Mouse (Mus musculus) lung, postnatal 0 days (tissue): Measurements from ENCODE around the gene Hk1.

Source experiments
- CTCF ChIP-seq: IDR thresholded peaks from 2 replicates; pipeline ENCODE4 v1.5.1; 2016; ENCODE audit warnings: antibody characterized with exemption, mild to moderate bottlenecking
- EP300 ChIP-seq: IDR thresholded peaks from 2 replicates; pipeline ENCODE4 v1.6.1; 2016; ENCODE audit warnings: antibody characterized with exemption, mild to moderate bottlenecking, control low read depth

DNA sequence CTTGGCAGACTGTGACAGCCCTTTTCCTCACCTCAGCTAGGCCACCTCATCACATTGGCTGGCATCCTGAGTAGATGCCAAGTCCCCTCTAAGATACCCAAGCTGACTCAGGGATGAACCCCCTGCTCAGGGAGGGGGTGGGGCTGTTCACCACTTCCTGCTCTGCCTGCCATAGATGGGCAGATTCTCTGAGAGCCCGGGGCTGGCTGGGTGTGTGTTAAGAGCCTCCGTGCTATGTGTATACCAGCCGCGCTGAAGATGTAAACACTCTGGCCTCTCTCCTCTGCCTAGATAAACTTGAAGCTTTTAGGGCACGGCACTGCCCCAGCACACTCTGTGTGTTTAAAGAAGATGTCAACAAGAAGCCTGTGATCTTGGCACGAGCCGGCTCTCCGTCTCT, 131.9 kb downstream of the Hk1 start:
- TF ChIP-seq CTCF (no peak), EP300 (peak; percentile 53)
